Mouse (Mus musculus): ENCODE data around the gene Vmp1. TPM values are rescaled to one million over a fixed set of nuclear protein-coding genes. Genes with fewer than 3 reads are reported as not detected.

Gene Vmp1
- total RNA-seq (2017) = 134 and 157 TPM in 2 replicates

DNA sequence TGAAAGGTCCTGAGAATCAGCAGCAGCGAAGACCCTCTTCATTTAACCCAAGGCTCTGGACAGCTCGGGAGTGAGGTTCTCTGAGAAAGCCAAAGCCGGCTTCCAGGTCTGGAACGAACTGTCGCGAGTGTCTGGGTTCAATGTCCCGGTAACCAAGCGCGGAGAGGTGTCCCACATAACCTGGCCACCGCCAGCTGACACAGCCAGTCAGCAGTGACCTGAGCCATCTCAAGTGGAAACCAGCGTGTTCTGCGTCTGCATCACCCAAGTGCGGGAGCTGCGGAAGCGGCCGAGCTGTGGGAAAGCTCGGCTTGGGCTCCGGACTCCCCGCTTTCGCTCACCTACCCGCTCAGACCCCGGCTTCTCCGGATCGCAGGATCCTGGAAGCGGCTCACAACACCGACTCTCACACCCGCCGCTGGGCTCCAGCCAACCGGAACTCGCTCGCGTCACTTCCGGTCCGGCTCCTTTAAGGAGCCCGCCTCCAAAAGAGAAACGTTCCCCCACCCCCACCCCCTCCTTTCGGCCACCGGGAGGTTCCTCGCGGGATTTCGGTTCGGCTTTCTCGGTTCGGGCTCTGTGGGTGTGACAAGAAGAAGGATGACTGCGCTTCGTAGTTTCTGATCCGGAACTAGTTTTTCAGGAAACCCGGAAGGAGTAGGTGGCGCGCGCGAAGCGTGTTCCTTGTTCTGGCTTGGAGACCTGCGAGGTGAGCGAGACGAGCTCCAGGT, at the start of gene Vmp1, which contains the start of gene Ptrh2:
Gene Vmp1 (minus strand): TSS at position 442 of the 731 bp plus-strand sequence.
Gene Ptrh2 (plus strand): TSS at position 591 of the 731 bp plus-strand sequence.
- peak; percentile 94 for ATAC-seq (replicated peaks; ENCODE audit: low read depth, poor library complexity, severe bottlenecking)

DNA sequence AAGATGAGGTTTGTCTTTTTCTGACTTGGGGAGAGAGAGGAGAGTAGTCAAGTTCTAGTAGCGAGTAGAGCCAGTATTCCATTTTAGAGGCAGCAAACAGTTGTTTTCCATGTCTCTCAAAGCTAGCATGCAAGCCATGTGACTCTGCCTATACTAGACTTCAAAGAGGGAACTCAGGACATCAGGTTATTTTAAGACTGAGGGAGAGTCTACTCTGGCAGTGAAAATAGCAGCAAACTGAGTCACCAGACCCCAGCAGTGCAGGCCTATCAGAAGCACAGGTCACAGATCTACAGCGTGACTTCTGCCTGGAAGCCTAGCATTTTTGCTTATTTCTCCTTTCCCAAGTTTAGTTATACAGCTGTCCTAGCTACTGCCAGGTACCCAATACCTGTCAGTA, 47.8 kb upstream of the Vmp1 start:
- ATAC-seq (replicated peaks; ENCODE audit: low read depth, poor library complexity, severe bottlenecking) = no peak

DNA sequence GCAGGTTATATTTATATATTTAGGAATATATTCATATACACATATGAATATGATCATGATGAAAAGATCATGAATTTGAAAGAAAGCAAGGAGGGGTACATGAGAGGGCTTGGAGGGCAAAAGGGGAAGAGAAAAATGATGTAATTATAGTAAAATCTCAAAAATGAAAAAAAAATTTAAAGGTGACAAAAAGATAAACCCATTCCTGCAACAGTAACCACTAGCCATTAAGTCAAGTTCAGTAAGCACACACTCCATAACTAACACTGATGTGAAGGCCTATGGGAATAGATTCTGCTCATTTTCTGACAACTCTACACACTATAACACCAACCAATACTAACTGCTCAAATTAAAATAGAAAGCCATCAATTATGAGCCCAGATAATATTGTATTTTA, 42.0 kb upstream of the Vmp1 start:
- ATAC-seq (replicated peaks; ENCODE audit: low read depth, poor library complexity, severe bottlenecking) = no peak

DNA sequence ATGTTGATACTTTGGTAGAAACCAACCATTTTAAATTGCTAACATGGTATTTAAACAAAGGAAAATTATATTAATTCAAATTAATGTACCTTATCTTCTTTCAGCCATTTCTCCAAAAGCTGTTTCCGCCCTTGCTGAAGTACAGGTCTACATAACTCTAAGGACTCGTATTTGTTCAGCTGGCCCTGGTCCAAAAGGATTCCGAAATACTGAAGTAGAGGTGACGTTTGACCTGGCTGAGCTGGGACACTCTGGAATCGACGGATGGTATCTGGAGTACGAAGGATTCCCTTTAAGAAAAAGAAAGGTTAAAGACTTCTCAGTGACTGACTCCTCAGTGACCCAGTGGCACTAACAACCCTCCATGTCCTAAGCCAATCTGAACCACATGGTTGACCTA, 41.3 kb upstream of the Vmp1 start:
- no peak for ATAC-seq (replicated peaks; ENCODE audit: low read depth, poor library complexity, severe bottlenecking)

DNA sequence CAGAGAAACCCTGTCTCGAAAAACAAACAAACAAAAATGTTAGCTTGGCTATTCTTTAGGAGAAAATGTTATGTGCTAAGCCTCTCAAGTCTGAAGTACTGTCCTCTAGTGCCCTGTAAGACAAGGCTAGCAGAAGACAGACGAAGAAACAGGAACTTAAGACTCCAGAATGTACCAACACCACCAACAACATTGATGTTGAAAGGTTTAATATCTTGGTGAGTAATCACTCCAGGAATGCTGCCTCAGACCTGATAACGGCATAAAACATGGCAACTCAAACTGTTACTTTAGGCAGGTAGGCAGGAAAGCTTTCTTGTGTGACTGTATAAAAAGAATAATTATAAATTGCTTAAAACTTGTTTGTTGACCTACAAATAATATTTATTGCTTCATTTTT, 40.4 kb upstream of the Vmp1 start:
- ATAC-seq (replicated peaks; ENCODE audit: low read depth, poor library complexity, severe bottlenecking) = no peak

DNA sequence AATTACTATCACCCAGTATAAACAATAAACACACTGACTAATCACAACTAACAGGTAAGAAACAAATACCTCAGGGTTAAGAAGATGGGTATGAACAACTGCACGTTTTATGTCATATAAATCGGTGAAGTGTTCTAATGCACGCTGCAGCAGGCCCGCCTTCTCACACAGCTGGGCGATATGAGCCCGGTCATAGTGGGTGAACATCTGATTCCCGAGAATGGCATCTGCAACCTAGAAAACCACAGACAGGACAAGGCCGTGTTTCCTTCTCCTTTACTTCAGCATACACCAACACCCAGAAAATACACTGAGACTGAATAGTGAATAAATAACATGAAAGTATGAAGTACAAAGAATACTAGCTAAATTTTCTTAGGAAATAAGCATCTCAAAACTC, 35.8 kb upstream of the Vmp1 start:
- peak; percentile 76 for ATAC-seq (replicated peaks; ENCODE audit: low read depth, poor library complexity, severe bottlenecking)

DNA sequence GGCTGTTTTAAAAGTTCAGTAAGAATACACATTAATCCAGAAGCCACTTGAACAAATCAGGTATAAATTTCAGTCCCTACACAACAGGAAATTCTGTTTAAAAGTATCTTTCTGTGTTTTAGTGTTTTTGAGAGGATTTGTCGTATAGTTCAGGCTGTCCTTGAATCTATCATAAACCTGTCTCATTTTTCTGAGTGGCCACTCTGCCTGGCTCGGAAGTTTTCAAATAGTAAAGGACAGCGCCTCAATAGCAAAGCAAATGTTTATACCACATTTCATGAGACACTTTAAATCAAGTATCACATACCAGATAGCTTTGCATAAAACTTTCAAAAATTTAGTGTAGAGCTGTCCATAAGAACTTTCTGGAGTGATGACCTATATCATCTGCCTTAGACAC, 34.7 kb upstream of the Vmp1 start:
- no peak for ATAC-seq (replicated peaks; ENCODE audit: low read depth, poor library complexity, severe bottlenecking)

DNA sequence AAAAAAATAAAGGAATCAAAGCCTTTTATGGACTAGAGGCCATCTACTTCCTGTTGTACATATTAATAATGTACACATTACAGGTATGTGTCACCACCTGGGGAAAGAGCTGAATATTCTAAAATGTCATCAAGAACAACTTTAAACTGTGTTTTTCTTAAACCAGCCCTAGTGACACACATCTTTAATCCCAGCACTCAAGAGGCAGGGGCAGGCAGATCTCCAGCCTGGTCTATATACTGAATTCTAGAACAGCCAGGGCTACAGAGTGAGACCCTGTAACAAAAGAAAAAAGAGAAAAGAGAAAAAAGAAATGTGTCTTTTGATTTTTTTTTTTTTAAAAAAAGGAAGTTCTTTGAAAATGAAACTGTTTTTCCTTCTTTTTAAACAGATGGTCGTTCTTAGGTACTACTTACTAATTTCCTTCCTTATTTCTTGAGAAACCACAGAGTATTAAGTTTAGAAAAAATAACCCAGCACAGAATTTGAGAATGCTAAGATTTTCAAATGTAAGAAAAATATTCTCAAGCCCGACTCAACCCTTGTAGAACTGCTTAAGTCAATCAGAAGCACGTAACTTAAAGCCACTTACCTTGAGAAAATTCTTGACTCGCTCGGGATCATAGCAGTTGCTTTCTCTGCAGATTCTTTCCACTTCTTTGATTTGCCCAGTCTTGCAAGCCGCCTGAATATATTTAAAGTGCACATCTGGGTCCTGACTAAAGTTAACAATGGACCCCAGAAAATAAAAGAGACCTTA, 33.9 kb upstream of the Vmp1 start:
- peak; percentile 45; the same call in 1 of the 2 replicates for ATAC-seq (replicated peaks; ENCODE audit: low read depth, poor library complexity, severe bottlenecking)

DNA sequence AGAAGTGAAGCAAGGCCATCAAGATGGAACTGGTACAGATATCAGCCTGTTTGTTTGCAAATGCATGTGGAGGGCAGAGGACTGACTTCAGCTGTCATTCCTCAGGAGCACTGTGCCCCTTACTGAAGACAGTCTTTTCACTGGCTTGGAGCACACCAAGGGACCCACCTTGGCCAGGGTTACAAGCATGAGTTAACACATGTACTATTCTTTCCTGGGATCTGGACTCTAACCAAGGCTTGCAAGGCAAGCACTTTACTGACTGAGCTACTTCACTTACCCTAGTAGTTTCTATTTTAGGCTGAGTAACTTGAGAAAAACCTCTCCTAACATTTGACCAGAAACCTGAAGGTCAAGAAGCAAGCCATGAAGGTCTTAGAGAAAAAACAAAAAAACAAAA, 31.0 kb upstream of the Vmp1 start:
- ATAC-seq (replicated peaks; ENCODE audit: low read depth, poor library complexity, severe bottlenecking) = no peak

DNA sequence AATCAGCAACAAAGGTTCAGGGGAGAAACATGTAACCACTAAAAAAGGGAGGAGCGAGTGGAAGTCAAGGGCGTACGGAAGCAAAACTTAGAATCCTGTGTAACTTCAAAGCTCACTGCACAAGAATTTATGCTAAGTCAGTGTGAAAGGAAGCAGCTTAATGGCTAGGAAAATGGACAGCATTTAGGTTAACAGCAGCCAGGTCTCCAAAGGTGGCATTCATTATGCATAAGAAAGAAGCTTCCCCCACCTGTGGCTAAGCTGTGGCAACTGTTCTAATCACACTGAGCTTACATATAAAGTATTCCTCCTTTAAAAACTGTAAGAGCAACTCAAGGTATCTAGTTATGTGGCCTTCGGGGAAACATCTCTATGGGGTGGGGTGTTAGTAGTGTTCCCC, 17.5 kb upstream of the Vmp1 start:
- ATAC-seq (replicated peaks; ENCODE audit: low read depth, poor library complexity, severe bottlenecking) = no peak

DNA sequence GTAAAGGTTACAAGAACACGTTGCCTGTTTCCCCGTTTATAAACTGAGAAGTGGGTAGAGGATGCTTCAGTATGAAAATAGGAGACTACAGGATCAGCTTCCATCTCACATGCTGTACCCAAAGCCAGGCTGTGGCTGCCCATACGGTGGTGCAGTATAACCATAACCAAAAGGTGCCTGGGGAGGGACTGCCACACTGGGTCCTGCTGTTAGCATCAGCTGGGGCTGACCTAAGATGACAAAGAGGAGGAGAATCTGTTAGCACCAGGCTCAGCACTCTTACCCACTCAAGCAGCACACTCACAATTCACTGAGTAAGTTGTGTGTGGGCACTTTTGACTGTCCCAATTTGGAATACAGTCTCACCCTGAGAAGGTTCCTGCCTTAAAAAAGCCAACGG, 11.8 kb upstream of the Vmp1 start:
- ATAC-seq (replicated peaks; ENCODE audit: low read depth, poor library complexity, severe bottlenecking) = no peak

DNA sequence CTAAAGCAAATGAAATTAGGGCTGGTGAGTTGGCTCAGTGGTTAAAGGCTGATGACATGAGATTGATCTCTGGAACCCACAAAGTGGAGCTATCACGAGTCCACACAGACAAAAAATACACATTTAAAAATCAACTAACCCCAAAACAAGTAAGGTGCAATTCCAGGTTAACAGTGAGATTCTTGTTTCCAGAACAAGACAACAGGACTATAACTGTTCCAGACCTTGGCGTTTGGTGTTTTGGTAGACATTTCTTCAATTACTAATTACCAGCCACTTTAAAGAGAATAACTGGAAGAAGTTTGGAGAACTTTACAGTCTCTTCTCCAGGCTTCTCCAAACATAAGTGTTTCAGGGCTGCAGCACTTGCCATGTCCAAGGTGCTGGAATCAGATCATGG, 8.9 kb upstream of the Vmp1 start:
- ATAC-seq (replicated peaks; ENCODE audit: low read depth, poor library complexity, severe bottlenecking) = no peak

DNA sequence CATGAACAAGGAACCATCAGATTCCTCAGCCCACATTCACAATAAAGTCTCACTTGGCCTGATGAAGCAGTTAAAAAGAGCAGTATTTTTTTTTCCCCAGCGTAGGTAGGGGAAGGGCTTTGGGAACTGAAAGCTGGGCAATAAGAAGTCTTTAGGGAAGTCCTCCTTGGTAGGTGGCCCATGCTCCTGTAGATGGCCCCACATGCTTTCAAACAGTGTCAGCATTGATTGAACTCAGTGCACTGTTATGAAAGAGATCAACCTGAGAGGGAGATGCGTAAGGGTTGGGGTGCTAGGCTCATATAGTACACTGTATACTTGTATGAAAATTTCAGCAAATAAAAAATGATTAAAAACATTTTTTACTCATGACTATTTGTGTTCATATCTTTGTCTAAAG, 8.3 kb upstream of the Vmp1 start:
- no peak for ATAC-seq (replicated peaks; ENCODE audit: low read depth, poor library complexity, severe bottlenecking)

DNA sequence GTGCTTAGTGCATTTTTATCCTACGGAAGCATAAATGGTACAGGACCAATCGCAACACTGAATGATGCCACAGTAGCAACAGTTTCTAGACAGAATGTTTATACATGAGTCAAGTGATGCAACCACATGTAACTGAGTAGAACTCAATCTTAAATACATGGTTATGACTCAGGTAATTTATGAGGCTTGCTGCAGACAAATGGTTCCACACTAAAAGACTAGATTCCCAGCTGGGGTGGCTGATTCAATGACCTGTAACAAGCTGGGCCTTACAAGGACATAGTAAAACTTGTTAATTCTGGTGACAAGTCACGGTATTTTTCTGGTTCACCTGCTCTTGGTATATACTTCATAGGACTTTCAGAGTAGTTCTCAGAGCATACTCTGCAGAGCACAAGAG, 7.8 kb upstream of the Vmp1 start:
- ATAC-seq (replicated peaks; ENCODE audit: low read depth, poor library complexity, severe bottlenecking) = no peak

DNA sequence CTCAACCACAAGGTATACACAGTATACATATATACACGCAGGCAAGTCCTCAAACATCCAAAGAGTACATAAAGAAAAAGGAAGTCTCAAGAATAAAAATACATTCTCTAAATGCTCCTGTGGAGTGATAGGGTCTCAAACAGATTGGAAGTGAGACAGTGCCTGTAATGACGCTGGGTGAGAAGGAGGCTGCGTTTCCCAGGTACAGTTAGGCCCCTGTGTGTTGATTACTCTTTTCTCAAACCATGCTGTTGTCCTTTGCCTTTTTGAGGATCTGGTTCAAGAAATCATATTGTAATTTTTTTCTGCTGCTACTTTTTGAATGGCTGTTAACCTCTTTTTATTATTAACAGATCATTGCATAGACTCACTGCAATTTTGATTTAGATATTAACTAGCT, 6.7 kb upstream of the Vmp1 start:
- ATAC-seq (replicated peaks; ENCODE audit: low read depth, poor library complexity, severe bottlenecking) = no peak

DNA sequence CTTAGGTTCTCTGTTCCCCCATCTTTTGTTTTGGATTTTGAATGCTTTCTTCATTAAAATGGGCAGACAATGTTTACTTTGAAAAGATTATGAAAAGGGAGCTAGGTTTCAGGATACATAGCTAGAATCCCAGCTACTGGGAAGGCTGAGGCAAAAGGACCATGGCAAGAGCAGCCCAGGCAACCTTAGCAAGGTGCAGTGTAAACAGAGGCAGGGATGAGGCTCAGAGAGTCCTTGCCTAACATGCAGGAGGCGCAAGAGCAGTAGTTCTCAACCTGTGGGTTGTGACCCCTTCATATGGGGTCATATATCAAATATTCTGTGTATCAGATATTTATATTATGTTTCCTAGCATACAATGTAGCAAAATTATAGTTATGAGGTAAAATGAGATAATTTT, 1.7 kb upstream of the Vmp1 start:
- ATAC-seq (replicated peaks; ENCODE audit: low read depth, poor library complexity, severe bottlenecking) = no peak

DNA sequence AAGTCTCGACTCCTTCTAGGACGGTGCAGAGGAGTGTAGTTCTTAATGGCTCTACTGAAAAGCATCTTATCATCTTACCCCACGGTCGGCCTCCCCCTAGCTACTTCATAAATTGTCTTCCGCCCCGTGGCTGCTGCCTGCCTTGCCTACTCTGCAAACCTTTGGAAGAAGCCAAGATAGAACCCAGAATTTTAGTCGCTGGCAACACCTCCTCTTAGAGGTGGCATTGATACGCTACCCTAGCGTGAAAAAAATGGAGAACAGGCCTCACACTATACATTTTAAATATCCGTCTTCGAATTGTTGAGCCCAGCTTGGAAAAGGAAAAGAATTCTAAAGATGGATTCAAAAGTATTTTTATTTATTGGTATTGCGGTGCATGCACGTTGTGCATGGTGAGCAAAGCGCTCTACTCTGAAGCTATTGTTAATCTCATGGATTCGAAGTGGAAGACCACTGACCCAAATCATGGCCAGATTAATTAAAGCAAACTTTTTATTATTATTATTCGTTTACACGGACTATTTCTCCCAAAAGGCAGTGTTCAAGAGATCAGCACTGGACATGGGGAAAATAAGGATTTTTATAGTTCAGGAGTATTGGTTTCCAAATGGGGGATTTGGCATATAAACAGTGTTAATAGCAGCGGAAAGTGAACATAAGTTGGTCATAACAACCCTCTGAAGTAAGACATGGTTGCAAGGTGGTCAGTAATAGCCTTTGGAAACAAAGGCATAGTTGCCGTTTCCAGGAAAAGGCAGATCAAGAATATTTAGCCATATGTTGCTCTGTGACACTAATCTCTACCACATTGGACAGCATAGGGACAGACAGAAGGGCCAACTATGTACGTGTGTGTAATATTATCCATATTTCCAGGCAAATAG, 733 bp upstream of the Vmp1 start:
- no peak for ATAC-seq (replicated peaks; ENCODE audit: low read depth, poor library complexity, severe bottlenecking)

DNA sequence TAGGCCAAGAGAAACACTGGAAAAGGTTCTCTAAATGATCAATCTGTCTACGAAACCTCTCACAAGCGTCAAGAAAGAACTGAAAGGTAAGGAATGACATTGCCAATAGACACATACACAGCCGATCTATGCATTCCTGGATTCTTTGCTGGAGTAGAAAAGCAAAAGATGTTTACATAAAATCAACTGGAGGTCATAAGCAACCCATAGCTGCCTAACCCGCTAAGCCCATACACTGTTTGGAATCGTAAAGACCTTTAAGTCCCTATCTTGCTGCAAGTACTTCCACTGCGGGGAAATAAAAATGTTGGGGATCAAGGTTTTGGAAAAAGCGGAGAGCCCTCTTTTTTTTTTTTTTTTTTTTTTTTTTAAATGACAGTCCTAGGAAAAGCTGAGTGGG, 775 bp downstream of the Vmp1 start:
- no peak for ATAC-seq (replicated peaks; ENCODE audit: low read depth, poor library complexity, severe bottlenecking)

DNA sequence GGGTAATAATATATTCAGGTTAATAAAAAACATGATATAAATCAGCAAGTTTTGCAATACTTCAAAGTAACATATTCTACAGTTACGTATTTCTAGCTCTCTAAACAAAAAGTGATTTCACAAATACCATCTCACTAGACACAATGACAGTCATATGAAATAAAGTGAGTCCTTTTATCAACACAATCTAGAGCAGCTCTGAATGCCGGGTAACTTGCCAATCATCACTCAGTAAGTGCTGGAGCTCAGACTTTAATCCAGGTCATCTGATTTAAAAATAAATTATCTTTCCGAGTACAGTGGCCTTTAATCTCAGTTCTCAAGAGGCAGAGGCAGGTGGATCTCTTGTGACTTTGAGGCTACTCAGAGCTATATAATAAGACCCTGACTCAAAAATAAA, 2.2 kb downstream of the Vmp1 start:
- ATAC-seq (replicated peaks; ENCODE audit: low read depth, poor library complexity, severe bottlenecking) = no peak

DNA sequence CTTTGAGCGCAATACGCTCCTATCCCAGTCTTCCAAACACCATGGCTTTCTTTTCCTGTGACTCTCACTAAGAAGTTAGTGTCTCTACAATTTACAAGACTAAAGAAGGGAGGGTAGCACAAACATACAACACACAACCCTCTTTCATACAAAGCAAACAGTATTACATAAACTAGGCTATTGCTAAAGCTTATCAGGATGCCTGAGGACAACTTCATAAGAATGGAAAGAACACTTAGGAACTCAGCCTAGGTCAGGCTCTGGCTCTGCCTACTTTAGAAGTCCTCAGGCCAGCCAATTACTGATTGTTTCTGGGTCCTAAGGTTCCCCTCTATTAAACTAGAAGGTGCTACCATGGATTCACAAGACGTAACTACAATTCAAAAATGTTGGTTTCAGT, 2.9 kb downstream of the Vmp1 start:
- ATAC-seq (replicated peaks; ENCODE audit: low read depth, poor library complexity, severe bottlenecking) = no peak

DNA sequence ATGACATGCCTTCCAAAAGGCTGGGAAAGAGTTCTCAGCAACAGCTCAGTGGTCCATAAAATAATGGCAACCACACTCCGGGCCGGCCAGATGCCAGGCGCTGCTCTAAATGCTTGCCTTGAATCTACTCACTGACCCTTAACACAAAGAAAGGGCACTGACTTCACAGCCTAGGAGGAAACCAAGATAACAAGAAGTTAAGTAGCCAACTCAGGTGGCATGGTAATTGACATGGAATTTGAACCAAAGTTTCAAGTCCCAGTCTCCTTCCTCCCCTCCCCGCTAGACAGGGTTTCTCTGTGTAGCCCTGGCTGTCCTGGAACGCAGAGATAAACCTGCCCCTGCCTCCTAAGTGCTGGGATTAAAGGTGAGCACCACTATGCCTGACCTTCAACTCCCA, 4.7 kb downstream of the Vmp1 start:
- no peak for ATAC-seq (replicated peaks; ENCODE audit: low read depth, poor library complexity, severe bottlenecking)

All from common myeloid progenitor, adult 5-6 weeks (primary cell).